Mouse (Mus musculus) erythroblast, embryonic 14.5 days (primary cell): ENCODE measurements around the gene Pitpnc1.

Experiments used
- GATA1 ChIP-seq: IDR thresholded peaks from 2 replicates; pipeline ENCODE4 v1.6.1; 2012; ENCODE audit warnings: low read length, inconsistent platforms, mixed read lengths
- TAL1 ChIP-seq: IDR thresholded peaks from 3 replicates; pipeline ENCODE4 v1.6.1; 2012; ENCODE audit warnings: low read length, inconsistent platforms, mixed read lengths

- TF ChIP-seq TAL1 (no peak), GATA1 (no peak)
Measured at GRCm38 (mm10) chr11:107365938-107366712, 104.4 kb downstream of the Pitpnc1 start.
